Mouse (Mus musculus): ENCODE measurements around the gene Ptpn3. TPM values are rescaled to one million over a fixed set of nuclear protein-coding genes. Genes with fewer than 3 reads are reported as not detected.

The Ptpn3 gene
- total and polyA plus RNA-seq, 3 experiments, result 9.0 to 36.4 (median 24.2) TPM

GRCm38 (mm10) chr4:57263061-57263685 lies 38.5 kb downstream of the Ptpn3 start:
- peak; percentile 52 for DNase-seq

- DNase-seq, result no peak
Measured at GRCm38 (mm10) chr4:57262451-57262850, 39.2 kb downstream of the Ptpn3 start.

- no peak for DNase-seq
Measured at GRCm38 (mm10) chr4:57261813-57262212, 39.8 kb downstream of the Ptpn3 start.

GRCm38 (mm10) chr4:57258159-57259035 lies 43.2 kb downstream of the Ptpn3 start:
- no peak for DNase-seq

- DNase-seq, result no peak
Measured at GRCm38 (mm10) chr4:57257409-57257808, 44.2 kb downstream of the Ptpn3 start.

GRCm38 (mm10) chr4:57256761-57257160 lies 44.9 kb downstream of the Ptpn3 start:
- no peak for DNase-seq

GRCm38 (mm10) chr4:57254412-57254811 lies 47.2 kb downstream of the Ptpn3 start:
- no peak for DNase-seq

- no peak for DNase-seq
Measured at GRCm38 (mm10) chr4:57250636-57251035, 51.0 kb downstream of the Ptpn3 start.

GRCm38 (mm10) chr4:57249108-57249507 lies 52.5 kb downstream of the Ptpn3 start:
- DNase-seq, result no peak

GRCm38 (mm10) chr4:57244874-57245273 lies 56.8 kb downstream of the Ptpn3 start:
- no peak for DNase-seq

- no peak for DNase-seq
Measured at GRCm38 (mm10) chr4:57243312-57243711, 58.3 kb downstream of the Ptpn3 start.

GRCm38 (mm10) chr4:57240934-57241333 lies 60.7 kb downstream of the Ptpn3 start:
- DNase-seq, result no peak

GRCm38 (mm10) chr4:57240100-57240499 lies 61.5 kb downstream of the Ptpn3 start:
- no peak for DNase-seq

GRCm38 (mm10) chr4:57239112-57239511 lies 62.5 kb downstream of the Ptpn3 start:
- DNase-seq, result no peak

GRCm38 (mm10) chr4:57238118-57238517 lies 63.5 kb downstream of the Ptpn3 start:
- no peak for DNase-seq

- no peak for DNase-seq
Measured at GRCm38 (mm10) chr4:57236513-57236912, 65.1 kb downstream of the Ptpn3 start.

GRCm38 (mm10) chr4:57235741-57236140 lies 65.9 kb downstream of the Ptpn3 start:
- DNase-seq, result no peak

GRCm38 (mm10) chr4:57234348-57234747 lies 67.3 kb downstream of the Ptpn3 start:
- DNase-seq, result no peak

- DNase-seq, result no peak
Measured at GRCm38 (mm10) chr4:57232439-57232838, 69.2 kb downstream of the Ptpn3 start.

GRCm38 (mm10) chr4:57231323-57231722 lies 70.3 kb downstream of the Ptpn3 start:
- DNase-seq, result no peak

GRCm38 (mm10) chr4:57230341-57230740 lies 71.3 kb downstream of the Ptpn3 start:
- DNase-seq, result no peak

- peak; percentile 10 for DNase-seq
Measured at GRCm38 (mm10) chr4:57228601-57229520, 72.8 kb downstream of the Ptpn3 start.

Measured in adrenal gland, adult 2 months (tissue).